Mouse (Mus musculus) kidney, adult 2 months (tissue): Measurements from ENCODE around the gene Peak1.

Experiments
- CTCF ChIP-seq: fragments of 200-500 bp; conservative IDR thresholded peaks from 2 replicates; pipeline ENCODE4 v1.5.1; 2011; ENCODE audit warnings: low read depth, mild to moderate bottlenecking, control low read depth, low read length, moderate library complexity, mixed read lengths; ENCODE audit not compliant: insufficient read depth, insufficient read length
- POLR2A ChIP-seq: fragments of 200-500 bp; IDR thresholded peaks from one replicate; pipeline ENCODE4 v1.6.1; 2011; ENCODE audit warnings: low read depth, low read length, control low read depth

DNA sequence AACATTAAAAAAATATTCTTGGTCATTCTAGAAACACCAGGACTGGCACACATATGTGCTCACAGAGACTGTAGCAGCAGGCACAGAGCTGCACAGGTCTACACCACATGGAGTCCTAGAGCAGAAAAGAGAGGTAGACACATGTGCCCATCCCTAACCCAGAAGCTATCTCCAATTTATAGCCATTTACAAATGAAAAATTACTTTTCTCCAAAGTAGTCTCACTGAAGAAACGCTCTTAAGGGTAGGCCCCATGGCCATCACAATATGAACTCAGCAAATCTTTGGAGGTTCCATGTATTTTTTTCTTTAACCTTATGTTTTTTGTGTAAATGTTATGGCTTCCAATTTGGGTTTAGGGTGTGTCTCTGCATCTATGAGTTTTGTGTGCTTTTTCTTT lies 2.4 kb upstream of the Peak1 start:
- TF ChIP-seq POLR2A = no peak
- TF ChIP-seq CTCF = no peak
